Mouse (Mus musculus) right cerebral cortex, postnatal 36 days (tissue): ENCODE results near the gene Acss2.
A peak's percentile ranks its signal among the peaks of the same experiment; 100 is the strongest.
"Not testable (repeated sequence)": the region's sequence is repeated elsewhere in the genome, so short reads cannot be mapped to it uniquely, and the experiment has no call there.

ENCODE experiments used
- DNase-seq, 2 experiments: peaks; one replicate each; pipeline ENCODE4 v3.0.0; 2022; ENCODE audit warnings: low spot score in 2 of 2, mixed read lengths in 1 of 2

The Acss2 gene

DNA sequence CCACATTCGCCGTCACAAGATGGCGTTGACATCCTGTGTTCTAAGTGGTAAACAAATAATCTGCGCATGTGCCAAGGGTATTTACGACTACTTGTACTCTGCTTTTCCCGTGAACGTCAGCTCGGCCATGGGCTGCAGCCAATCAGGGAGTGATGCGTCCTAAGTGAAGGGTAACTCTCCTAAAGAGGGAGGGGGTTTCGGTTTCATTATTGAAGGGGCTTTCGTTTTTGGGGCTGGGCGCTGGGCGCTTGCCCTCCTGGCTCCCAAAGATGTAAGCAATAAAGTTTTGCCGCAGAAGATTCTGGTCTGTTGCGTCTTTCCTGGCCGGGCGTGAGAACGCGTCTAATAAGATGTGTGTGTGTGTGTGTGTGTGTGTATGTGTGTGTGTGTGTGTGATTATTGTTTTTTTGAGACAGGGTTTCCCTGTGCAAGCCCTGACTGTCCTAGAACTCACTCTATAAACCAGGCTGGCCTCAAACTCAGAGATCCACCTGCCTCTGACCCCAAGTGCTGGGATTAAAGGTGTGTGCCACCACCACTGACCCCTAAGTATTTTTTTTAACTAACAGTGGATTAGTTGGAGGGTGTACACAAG, 20.8 kb downstream of the Acss2 start:
- not testable (repeated sequence) for DNase-seq

DNA sequence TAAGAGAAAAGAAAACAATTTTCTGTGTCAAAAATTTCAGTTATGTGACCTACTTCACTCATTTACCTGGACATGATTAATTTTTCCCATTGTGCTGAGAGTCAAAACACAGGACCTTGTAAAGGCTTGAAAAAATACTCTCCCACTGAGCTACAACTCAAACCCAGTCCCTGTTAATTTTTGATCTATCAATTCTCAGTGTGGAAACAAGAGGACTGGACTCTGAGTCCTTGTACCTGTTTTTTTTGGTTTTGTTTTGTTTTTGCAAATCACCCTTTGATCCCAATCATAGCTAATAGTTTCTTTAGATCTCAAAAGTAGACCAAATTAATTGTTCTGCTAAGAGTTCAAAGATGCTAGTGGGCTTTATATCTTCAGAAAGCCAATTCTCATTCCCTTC, 21.9 kb downstream of the Acss2 start:
- DNase-seq, result no peak

DNA sequence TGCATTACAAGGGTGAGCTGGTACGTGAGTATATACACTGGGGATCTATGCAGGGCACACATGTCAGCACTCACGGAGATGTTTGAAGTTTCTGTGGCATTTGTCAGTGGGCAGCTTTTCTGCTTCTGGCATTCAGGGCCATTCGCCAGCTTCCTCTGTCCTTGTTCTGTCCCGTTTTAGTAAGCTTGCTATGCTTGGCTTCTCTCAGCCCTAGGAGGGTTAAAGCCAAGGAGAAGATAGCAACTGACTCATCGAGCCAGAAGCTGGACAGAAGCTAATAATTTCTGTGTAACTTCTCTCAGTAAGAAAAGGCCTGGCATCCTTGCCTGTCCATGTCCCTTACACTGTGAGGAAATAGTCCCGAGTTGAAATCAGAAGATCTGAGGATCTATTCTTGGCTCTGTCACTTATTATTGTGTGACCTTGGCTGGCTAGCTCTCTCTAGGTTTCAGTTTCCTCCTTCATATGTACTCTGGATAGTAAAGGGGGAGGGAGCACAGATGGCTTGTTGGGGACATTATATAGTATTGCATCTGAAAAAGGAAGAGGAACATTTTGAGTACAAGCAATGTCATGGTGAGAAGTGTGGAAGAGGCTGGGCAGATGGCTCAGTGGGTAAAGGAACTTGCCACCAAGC, 23.2 kb downstream of the Acss2 start:
- peak in 1 of 2 experiments; percentile 23 for DNase-seq

DNA sequence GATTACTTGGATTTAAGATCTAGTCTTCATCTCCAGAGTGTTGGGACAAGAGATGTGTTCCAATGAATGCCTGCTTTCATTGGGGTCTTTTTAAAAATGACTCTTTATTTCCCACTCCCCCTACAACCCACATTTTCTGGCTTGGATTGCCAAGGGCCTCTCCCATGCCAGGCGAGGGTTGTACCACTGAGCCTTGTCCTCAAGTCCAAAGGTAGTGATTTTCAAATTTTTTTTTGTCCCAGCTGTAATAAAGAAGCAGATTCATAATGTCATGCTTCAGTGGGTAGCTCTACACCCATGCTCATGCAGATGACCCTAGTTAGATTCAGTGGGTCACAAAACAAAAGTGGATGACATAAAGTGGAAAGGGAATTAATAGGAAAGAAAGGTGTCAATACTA, 29.2 kb downstream of the Acss2 start:
- DNase-seq, result no peak

DNA sequence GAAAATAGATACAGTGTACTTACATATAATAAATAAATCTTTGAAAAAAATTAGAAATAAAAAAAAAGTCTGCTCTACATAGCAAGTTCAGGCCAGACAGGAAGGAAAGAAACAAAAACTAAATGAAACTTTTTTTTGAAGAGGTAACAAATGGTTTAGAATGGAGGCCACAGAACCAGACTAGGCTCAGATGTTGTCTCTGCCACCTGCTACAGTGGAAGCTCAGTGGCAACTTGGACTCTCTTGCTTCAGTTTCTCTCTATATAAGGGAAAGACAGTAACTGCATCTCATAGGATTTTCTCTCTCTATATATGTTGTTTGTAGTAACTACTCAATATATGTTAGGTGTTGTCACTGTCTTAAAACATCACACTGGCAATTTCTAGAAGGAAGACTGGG, 34.6 kb downstream of the Acss2 start:
- no peak for DNase-seq

DNA sequence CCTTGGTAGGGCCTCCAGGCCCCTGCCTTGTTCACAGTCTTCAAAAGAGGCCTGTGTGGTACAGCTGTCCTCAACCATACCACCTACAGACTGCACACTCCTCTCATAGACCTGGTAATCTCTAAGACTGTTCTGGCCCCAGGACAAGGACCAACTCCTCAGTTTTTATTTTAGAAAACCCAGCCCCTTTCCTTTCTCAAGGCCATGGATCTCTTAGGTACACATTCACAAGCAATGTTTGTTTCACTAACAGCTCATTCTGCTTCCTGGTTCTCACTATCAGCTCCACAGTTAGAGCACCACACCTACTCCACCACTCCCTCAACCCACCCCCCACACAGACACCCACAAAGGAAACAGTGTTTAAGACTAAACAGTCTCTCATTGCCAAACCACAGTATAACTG, 35.2 kb downstream of the Acss2 start:
- no peak for DNase-seq

DNA sequence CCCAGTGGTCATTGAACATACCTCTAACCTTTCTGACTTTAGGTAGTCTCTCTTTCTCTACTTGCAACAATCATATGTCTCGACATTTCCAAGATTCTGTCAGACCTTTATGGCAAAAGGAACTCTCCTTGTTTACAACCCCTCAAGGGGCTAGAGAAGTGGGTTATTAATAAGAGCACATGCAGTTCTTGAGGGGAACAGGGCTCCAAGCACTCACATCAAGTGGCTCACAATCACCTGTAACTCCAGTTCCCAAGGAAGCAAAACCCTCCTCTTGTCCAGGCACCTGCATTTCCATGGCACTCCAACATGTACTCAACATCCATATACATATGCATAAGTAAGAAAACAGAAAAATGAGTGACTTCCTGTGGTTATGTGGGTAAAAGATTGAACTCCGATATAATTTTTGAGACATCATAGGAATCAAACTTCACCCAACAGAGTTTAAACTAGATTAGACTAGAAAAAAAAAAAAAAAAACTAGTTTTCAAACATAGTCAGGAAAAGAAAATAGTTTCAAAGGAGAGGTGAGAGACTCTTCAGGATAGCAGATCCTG, 36.8 kb downstream of the Acss2 start:
- no peak for DNase-seq

DNA sequence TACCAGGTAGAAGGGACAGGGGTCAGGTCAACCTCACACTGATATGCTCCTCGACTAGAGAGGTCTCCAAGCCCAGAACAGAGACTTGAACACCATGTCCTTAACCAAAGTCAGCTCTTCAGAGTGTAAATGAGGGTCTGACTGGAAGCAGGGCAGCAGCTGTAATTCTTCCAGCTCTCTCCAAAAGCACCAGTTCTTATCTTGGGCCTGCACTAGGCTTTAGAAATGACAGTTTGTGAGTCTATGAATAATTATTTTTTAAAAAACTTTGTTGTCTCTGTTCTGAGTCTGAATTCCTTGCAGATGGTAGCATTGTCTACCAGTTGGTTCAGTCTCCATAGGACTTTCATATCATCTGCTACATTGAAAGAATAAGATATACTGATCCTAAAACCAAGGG, 44.5 kb downstream of the Acss2 start:
- DNase-seq, result no peak

DNA sequence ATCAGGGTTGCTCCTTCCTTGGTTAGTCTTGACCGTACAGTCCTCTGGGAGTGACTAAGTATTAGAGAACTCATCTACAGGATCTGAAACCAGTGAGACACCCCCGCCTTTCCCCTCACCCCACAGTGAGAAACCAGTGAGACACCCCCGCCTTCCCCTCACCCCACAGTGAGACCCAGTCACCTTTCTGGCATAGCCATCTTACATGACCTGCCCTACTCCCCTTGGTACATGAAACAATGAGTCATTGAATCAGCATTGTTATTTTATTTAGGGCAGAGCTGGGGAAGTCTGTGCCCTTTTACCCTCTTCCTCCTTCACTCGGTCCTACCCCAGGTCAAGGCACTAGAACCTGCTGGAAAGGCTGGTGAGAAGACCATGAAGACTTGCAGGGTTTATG, 45.2 kb downstream of the Acss2 start:
- no peak for DNase-seq

DNA sequence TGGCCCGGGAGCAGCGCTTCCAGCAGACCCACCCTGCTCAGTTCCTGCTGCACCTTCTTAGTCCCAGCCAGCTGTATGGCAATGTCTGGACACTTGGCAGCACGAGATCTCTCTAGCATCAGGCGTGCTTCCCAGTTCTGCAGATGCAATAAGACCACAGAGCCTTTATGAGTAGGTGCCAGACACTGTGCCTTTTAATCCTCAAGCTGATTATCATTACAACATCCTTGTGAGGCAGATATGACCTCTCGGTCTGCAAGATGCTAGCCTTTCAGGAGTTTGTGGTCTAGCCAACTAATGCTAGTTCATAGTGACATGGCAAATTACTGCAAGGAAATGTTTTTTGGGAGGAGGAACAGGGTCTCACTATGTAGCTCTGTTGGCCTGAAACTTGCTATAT, 50.0 kb downstream of the Acss2 start:
- no peak for DNase-seq

DNA sequence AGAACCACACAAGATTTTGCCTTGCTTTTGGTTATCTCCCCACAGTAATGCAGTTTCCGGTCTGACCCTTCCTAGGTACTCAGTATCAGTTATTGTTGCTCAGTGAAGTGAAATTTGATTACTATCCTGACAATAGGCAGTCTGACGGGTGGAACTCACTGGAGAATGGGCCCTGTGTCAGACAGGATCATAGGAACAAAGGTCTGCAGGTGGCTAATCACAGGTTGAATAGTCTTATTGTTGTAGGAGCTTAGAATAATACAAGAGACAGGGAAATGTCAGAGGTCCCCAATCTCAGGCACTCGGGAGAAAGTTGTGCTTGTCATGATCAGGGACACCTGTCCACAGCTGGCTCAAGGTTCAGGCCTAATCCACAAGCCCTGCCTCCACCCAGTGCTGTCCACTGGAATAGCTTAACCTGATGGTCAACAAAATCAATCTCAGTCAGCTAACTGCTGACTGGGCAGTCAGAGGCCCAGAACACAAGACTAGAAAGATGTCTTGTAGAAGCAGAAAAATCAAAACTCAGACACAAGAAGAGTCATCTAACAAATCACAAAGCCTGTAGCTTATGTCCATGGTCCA, 51.6 kb downstream of the Acss2 start:
- DNase-seq, result no peak

DNA sequence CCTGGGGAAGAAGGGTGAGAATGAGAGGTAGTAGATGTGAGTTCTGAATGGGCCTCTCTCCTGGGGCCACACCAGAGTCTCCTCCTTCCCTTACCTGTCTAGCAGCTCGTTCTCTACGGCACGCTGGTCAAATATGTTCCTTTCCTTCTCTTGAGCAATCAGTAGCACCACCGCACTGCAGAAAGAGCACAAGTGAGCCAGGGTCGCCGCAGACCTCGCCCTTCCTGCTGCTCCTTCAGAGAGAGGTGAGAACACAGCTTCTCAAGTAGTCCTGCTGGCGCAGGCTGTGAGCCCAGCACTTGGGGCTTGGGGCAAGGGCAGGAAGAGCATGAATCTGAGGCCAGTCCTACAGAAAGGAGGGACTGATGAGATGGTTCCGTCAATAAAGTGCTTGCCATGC, 55.3 kb downstream of the Acss2 start:
- DNase-seq, result no peak

DNA sequence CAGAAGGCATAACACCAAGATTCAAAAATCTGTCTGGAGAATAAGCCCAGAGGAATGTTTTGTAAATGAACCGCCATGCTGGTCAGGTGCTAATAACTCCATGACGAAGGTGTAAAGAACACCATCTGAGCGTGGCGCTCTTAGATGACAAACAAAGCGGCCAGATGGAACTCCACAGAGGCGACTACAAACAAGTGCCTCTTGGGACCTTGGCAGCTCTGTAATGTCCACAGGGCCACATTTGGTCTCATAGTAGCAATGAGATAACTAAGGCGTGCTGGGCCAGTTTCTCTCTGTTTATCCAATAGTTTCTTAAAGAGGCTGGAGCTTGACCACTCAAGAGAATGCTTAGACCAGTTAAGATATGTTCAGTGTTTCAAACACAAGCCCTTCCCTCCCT, 56.2 kb downstream of the Acss2 start:
- DNase-seq, result no peak

DNA sequence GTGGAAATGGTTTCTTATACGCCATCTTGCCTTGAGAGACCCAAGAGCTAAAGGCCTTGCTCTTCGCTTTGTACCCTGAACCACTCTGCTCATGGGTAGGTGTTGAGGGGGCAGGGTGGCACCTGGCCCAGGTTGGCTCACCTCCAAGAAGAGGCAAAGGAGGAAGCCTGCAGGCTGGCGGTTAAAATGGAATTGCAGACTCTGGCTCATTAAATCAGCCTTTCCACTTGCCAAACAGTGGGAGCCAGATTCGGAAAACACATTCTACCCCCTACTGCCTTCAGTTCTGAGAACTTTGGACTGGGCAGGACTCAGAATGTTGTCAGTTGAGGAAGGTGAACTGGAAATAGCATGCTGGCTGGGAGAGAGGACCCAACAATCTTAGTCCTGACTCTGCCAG, 57.0 kb downstream of the Acss2 start:
- no peak for DNase-seq

DNA sequence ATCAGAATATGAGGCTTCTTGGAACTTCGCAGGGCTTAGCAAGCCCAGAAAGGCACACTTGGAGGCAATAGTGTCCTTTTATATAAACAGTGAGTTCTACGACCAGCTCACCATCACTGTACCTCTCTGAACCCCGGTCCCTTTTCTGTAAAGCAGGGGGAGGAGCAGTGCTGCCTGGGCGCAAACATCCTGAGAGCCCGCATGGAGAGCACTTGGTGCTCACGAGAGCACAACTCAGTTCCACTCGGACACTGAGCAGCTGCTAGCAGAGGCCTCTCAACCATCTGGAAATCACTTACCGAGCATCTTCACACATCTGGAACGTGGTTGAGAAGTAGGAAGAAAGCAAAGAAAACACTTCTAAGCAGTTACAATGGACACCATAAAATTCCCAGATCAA, 58.9 kb downstream of the Acss2 start:
- DNase-seq, result no peak

DNA sequence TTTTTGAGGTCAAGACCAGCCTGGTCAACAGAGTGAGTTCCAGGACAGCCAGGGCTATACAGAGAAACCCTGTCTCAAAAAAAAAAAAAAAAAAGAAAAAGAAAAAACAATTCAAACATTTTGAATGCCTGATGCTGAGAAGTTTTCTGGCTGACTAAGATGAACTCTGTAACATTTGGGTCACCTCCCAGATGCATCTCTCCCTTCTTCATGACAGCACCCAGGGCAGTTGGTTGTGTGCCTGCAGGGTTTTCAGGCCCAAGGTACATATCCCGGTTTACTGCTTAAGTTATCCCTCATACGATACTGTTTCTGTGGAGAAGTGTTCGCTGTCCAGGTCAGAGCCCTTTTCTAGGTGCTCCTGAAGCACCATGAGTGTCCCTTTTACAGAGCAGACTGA, 62.6 kb downstream of the Acss2 start:
- DNase-seq, result no peak

DNA sequence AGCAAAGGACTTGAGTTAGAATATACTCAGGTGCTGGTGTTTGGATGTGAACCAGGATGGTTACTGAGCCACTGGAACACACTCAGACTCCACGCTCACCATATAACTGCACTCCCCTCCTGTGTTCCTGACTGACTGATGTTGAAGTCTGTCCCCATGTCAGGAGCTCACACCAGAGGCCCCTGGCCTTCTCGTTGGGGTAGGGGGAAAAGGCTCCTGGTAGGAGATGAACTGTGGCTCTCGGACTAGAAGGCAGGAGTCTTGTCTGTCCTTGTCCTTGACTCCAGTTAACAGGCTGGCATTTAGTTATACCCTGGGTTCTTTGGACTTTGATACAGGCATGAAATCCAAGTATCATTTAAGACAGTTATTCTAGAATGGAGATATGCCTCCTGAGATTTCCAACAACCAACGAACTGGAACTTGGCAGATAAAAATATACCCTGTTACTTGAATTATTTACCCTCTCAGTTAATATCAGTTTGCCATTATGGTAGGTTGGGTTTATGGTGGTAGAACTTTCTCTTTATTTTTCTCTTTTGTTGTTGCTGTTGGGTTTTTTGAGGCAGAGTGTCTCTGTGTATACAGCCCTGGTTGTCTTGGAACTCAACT, 64.7 kb downstream of the Acss2 start:
- no peak for DNase-seq

DNA sequence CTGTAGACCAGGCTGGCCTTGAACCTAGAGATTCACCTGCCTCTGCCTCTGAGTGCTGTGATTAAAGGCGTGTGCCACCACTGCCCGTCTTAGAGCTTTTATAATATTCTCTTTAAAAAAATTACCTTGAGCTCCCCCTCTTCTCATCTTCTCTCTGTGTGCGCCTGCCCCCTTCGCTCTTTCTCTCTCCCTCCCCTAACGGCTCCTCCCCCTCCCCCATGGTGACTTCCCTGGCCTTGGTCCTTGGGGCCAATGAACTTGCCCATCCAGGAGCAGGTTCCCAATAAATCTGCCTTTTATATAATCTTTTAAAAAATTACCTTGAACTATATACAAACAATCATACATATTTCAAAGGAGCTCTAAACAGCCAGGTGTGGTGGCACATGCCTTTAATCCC, 65.2 kb downstream of the Acss2 start:
- DNase-seq, result no peak

DNA sequence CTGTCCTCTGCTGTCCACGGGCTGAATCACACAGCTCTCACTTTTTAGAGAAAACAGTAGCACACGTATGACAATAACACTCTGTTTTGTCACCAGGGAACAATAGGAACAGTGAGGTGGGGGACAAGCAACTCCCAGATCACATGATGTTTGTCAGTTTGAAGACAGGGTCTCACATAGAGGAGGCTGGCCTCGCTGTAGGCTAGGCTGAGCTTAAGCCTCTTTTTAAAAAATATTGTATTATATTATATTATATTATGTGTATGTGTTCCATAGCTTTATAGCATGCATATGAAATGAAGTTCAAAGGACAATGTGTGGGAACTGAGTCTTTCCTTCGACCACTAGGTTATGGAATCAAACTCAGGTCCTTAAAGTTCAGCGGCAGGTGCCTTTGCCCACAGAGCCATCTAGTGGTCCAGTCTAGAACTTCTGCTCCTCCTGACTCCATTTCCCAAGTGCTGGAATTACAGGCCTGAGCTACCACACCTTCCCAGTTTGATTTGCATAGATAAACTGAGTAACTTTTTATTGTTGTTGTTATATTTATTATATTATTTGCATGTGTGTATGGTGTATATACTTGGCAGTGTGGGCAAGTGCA, 66.3 kb downstream of the Acss2 start:
- no peak for DNase-seq

DNA sequence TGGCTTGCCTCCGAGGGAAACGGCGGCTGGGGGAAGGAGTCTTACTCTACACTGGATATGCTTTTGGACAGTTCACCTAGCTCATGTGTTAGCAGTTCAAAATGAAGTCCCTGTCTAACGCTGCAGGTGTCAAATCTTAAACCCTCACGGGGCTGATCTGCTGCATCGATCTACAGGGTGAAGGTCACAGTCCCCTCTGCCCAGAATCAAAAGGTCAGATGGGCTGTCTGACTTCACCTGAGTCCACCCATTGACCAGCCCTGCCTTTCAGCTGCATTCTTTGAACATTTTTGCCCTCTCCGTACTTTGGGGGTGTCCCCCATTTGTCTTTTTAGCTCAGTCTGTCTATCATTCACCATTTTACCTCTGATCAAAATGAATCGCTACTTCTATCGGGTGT, 67.3 kb downstream of the Acss2 start:
- no peak for DNase-seq

DNA sequence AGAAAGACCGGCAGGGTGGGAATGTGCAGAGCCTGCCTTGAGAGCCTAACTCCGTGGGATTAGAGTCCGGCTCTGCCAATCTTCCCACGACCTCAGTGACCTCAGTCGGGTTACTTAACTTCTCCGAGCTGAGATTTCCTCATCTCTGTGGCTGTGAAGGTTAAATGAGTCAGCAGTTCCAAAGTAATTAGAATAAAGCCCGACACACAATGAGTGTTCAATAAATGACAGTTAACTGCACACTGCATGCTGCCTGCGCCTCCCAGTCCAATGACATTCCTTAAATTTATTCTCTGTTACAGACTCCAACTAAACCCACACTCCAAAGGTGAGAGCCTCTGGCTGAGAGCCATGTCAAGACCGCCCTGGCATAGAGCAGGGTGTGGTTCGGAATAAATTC, 67.7 kb downstream of the Acss2 start:
- DNase-seq, result no peak

DNA sequence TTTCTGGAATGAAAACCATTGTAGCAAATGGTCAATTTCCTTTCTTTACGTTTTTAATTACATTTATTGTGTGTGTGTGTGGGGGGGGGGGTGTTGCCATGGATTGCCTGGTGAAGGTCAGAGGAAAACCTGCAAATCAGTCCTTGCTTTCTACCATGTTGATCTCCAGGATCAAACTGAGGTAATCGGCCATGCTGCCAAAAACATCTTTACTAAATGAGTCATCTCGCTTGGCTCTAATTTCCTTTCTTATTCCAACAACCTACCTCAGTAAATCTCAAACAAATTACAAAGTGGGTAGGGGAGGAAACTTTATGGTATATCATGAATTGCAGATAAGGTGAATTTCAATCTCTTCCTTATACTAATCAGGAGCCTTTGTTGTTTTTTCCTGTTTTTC, 70.4 kb downstream of the Acss2 start:
- DNase-seq, result no peak

DNA sequence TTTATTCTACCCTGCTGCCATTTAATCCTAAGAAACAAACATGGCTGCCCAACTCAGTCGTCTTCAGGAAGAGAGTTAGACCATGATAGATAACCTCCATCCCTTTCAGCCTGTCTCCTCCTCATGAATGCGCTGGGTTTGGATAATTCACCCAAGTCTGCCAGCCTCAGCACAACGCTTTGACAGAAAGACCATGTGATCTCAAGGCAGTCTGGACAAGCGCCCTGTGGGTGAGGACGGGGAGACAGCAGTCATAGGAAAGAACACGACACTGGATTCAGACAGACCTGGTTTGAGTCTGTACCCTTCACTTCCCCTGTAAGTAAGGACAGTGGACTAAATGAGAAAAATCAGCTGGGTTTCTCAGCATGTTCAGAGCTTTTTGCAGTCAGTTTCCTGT, 71.8 kb downstream of the Acss2 start:
- no peak for DNase-seq
